Mouse (Mus musculus): ENCODE measurements around the gene Trim16.
A peak's percentile ranks its signal among the peaks of the same experiment; 100 is the strongest.

Trim16 gene

DNA sequence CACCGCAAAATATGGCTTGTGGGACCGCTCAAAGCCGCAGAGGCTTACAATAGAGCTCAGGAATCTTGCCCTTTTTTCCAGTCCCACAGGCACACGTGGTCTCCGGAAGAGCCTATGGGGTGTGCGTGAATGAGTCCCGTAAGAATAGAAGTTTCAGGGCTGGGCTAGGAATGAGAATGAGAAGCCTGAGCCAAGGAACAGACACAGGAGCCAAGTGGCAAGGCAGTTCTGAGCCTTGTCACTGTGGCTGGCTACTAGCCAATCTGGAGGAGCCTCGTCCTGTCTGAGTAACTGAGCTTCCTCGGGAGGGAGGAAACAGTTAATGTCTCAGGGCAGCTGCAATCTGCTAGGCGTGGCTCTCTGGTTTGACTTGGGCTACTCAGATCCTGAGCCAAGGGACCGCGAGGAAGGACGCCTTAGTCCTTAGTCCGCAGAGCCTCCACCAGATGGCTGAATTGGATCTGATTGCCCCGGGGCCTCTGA is at the start of gene Trim16:
Gene Trim16 (plus strand): TSS at position 173 of the 483 bp plus-strand sequence.
- peak in 1 of 2 experiments; percentile 8 for DNase-seq (ENCODE audit: low spot score in 2 of 2)

GRCm38 (mm10) chr11:62776510-62776909 is 43.5 kb upstream of the Trim16 start:
- DNase-seq (ENCODE audit: low spot score in 2 of 2), result no peak

GRCm38 (mm10) chr11:62788935-62789616 is 31.0 kb upstream of the Trim16 start, which contains the start of gene Zfp286:
TSS of gene Zfp286 (minus strand) at chr11:62789462.
- peak; percentile 34 to 63 for DNase-seq (ENCODE audit: low spot score in 2 of 2)

DNA sequence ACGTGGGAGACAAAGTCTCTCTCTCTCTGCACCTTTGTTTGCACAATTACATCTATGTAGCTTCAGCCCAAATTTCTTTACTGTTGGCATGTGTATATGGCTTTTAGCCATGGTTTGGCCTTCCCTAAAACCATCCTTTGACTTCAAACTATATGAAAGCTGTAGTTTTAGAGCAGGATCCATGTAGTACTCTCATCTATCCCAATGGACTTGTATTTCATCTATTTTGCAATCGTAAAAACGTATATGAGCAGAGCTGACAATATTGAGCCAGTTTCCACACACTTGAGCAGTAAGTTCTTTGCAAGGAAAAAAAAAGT is 30.5 kb upstream of the Trim16 start:
- no peak for DNase-seq (ENCODE audit: low spot score in 2 of 2)

GRCm38 (mm10) chr11:62804119-62804518 is 15.9 kb upstream of the Trim16 start:
- no peak for DNase-seq (ENCODE audit: low spot score in 2 of 2)

- no peak for DNase-seq (ENCODE audit: low spot score in 2 of 2)
Measured at GRCm38 (mm10) chr11:62807965-62808364, 12.1 kb upstream of the Trim16 start.

DNA sequence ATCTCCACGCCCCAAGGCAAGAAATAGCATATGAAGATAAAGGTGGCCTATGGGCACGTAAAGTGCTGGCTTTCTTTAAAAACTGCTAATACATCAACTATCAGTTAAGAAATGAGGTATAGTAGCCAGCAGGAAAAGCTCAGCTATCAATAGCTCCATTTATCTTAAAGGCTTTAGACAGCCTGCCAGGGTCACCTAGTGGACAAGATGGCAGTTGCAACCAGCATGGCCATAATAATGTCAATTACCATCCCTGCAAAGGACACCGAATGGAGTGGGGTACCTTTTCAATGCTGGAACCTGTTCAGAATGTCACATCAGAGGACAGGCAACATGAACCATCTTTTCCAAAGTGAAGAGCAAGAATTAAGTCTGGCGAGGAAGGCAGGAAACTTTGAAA is 10.8 kb upstream of the Trim16 start:
- DNase-seq (ENCODE audit: low spot score in 2 of 2), result no peak

- DNase-seq (ENCODE audit: low spot score in 2 of 2), result no peak
Measured at GRCm38 (mm10) chr11:62812268-62812667, 7.8 kb upstream of the Trim16 start.

DNA sequence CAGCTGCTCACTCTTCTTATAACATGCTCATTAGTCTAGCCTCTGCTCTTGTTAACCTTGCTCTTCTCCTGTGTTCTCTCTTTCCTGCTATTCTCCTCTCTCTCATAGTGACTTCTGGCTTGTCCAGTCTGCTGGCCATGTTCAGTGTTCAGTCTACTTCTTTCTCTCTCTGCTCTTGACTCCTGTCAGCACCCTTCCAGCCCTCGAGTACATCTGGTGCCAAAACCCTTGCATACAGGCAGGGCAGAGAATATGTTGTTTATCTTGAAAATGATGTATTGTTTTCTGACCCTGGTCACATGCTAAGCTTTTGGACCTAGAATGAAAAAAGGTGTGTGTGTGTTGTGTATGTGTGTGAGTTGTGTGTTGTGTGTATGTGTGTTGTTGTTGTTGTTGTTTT is 6.5 kb upstream of the Trim16 start:
- DNase-seq (ENCODE audit: low spot score in 2 of 2), result no peak

DNA sequence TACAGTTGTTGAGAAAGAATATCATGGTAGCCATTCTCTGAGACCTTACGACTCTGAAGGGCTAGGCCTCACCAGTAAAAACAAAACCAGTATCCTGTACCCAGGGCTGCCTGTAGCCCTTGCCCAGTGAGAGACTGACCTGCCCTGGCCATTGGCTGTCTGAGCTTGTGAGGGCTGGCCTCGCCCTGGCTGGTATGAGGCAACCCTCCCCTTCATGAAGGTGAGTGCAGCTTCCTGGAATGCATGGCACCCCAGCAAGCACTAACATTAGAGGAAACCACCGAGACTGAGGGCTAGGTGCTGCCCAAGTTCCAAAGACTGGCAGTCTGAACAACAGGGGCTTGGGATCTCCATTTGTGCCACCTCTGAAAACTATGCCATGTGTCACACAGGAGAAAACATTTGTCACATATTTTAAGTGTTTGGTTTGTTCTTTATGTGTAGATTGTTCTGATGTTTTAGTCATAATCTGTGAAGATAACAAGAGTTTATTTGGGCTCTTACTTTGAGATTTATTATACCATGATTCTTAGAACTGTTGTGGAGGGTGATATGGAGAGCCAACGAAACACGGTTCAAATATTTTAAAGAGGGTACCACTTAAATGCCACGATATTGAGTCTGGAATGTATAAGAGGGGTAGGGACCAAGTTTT is 5.9 kb upstream of the Trim16 start:
- DNase-seq (ENCODE audit: low spot score in 2 of 2), result no peak

- no peak for DNase-seq (ENCODE audit: low spot score in 2 of 2)
Measured at GRCm38 (mm10) chr11:62814625-62815024, 5.4 kb upstream of the Trim16 start.

GRCm38 (mm10) chr11:62815438-62815837 is 4.6 kb upstream of the Trim16 start:
- DNase-seq (ENCODE audit: low spot score in 2 of 2), result no peak

GRCm38 (mm10) chr11:62816591-62816990 is 3.4 kb upstream of the Trim16 start:
- DNase-seq (ENCODE audit: low spot score in 2 of 2), result no peak

GRCm38 (mm10) chr11:62819059-62819686 is 858 bp upstream of the Trim16 start:
- no peak for DNase-seq (ENCODE audit: low spot score in 2 of 2)

DNA sequence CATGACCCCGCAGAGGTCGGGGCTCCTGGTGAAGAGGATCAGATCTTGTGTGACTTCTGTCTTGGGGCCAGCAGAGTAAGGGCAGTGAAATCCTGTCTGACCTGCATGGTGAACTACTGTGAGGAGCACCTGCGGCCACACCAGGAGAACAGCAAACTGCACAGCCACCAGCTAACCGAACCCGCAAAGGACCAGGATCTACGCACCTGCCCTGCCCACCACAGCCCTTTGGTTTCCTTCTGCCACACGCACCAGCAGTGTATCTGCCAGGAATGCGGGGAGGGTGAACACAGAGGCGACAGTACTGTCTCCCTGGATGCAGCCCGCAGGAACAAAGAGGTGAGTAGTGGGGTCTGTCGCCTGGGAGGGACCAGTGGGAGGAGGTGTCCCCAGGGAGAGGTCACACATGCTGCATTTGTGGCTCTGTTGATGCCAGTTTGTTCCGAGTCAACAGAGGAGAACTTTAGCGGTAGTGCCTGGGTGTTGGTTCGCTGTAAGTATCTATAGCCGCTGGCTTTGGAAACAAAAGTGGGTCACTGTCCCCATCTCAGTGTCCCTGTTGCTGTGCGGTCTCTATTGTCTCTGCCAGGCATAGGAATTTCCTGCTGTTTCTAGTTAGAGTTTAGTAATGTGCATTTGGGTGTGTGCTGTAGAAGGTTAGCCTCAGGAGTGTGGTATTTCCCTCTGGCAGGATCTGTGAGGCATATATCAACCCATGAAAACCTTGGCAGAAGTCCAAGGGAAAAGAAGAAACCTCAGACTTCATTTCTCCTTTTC is 818 bp downstream of the Trim16 start:
- peak in 1 of 2 experiments; percentile 10 for DNase-seq (ENCODE audit: low spot score in 2 of 2)

- DNase-seq (ENCODE audit: low spot score in 2 of 2), result no peak
Measured at GRCm38 (mm10) chr11:62821893-62822292, 1.9 kb downstream of the Trim16 start.

GRCm38 (mm10) chr11:62824211-62824610 is 4.2 kb downstream of the Trim16 start:
- DNase-seq (ENCODE audit: low spot score in 2 of 2), result no peak

DNA sequence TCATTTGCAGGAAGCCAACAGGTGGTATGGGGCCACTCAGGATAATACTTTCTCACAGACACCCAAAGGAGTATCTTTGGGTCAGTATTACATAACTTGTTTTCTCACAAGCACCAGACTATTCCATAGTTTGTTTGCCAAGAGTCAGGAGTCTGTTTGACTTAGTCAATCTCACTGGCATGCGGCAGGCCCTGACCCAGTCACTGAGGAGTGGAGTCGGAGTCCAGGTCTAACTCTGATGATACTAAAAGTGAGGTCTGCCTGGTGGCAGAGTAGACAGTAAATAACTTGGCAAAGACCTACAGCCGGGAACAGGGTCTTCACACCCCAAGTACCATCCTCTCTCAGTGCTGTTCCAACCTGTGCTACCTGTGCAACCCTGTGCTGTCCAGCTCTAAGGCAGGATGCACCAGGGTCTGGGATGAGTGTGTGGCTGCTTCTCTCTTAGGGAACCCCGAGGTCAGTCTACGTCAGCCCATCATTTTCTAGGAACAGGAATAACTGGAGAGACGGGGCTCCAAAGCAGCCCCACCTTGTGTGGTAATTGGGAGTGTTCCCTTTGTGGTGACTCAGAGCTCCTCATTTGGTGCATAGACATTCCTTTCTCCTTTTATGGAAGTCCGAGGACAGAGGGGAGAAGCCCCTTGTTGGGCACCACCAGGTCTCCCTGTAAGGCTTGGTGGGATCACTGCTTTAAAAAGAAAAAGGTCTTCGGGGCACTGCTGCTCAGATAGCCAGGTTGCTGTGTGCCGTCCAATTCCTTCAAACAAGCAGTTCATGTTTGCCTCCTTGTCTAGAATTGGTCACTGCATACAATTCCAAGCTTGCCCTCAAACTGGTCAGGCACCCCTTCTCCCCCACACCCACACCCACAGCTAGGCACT is 5.4 kb downstream of the Trim16 start:
- DNase-seq (ENCODE audit: low spot score in 2 of 2), result no peak

GRCm38 (mm10) chr11:62826106-62826733 is 6.2 kb downstream of the Trim16 start:
- DNase-seq (ENCODE audit: low spot score in 2 of 2), result no peak

- no peak for DNase-seq (ENCODE audit: low spot score in 2 of 2)
Measured at GRCm38 (mm10) chr11:62827135-62827534, 7.1 kb downstream of the Trim16 start.

- DNase-seq (ENCODE audit: low spot score in 2 of 2), result no peak
Measured at GRCm38 (mm10) chr11:62827911-62828310, 7.9 kb downstream of the Trim16 start.

All from natural killer cell, adult 2 months (primary cell).